Mouse (Mus musculus) G1E (cell line): ENCODE results near the gene Khdc1b.

ENCODE experiments used
- CTCF ChIP-seq: IDR thresholded peaks from 2 replicates; pipeline ENCODE4 v1.5.1; 2012; ENCODE audit warnings: low read depth, low read length, inconsistent platforms, mixed read lengths
- GATA2 ChIP-seq: IDR thresholded peaks from 2 replicates; pipeline ENCODE4 v1.6.1; 2012; ENCODE audit warnings: low read depth, low read length, inconsistent platforms, borderline replicate concordance
- POLR2AphosphoS5 ChIP-seq: IDR thresholded peaks from 2 replicates; pipeline ENCODE4 v1.6.1; 2012; ENCODE audit warnings: low read depth, low read length, inconsistent platforms; ENCODE audit not compliant: insufficient replicate concordance
- TAL1 ChIP-seq: conservative IDR thresholded peaks from 2 replicates; pipeline ENCODE4 v1.6.1; 2012; ENCODE audit warnings: low read depth, low read length, inconsistent platforms, mixed read lengths

DNA sequence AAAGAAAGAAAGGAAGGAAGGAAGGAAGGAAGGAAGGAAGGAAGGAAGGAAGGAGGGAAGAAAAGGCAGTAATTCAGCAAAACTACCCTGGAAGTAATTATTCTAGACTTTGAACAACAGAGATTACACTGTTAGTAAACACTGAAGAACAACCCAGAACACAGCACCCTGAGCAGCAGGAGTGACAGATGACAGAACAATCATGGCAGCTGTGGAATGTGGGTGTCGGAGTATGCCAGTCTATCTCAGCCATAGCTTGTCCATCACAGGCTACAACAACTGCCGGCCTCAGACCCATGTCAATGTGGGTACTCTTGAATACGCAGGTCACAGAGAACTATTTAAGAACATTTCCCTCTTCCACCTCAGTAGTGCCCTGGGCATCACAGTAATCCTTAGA, 48.3 kb downstream of the Khdc1b start:
- TF ChIP-seq CTCF (no peak), GATA2 (no peak), TAL1 (no peak), POLR2AphosphoS5 (no peak)
